Mouse (Mus musculus) adrenal gland, postnatal 36 days (tissue): ENCODE data around the gene Gm20509. TPM values are rescaled to one million over a fixed set of nuclear protein-coding genes. Genes with fewer than 3 reads are reported as not detected.
"Not testable (repeated sequence)": the region's sequence is repeated elsewhere in the genome, so short reads cannot be mapped to it uniquely, and the experiment has no call there.

Source experiments
- DNase-seq, 2 experiments: peaks; one replicate each; pipeline ENCODE4 v3.0.0; 2021; ENCODE audit warnings: mixed read lengths in 1 of 2
- total RNA-seq, 2 experiments: library from RNA; stranded (reverse); gene quantifications; 2 replicates each; pipeline ENCODE4 v1.2.3; 2021

The Gm20509 gene
- total RNA-seq, 2 experiments from 2014 or later: 0.40 TPM; not detected in 1

- DNase-seq: no peak
These were observed 734 bp upstream of the Gm20509 start, which contains the start of gene Khdc3 for GRCm38 (mm10) chr9:73101536-73101935. Khdc3 (plus strand) TSS chr9:73101836.

GRCm38 (mm10) chr9:73103159-73103879 is 1.0 kb downstream of the Gm20509 start:
- peak; percentile 65 to 75 for DNase-seq

- no peak for DNase-seq
These were observed 1.6 kb downstream of the Gm20509 start for GRCm38 (mm10) chr9:73103880-73104198.

GRCm38 (mm10) chr9:73105141-73105540 is 2.9 kb downstream of the Gm20509 start:
- peak in 1 of 2 experiments; percentile 38 for DNase-seq

- DNase-seq: no peak
These were observed 3.5 kb downstream of the Gm20509 start for GRCm38 (mm10) chr9:73105771-73106170.

- DNase-seq: peak; percentile 89
These were observed 10.9 kb downstream of the Gm20509 start, which contains the start of gene Rsl24d1 for GRCm38 (mm10) chr9:73112919-73113906. Rsl24d1 (plus strand) TSS chr9:73113426.

- DNase-seq: not testable (repeated sequence)
These were observed 14.4 kb downstream of the Gm20509 start for GRCm38 (mm10) chr9:73116704-73117103.

- no peak for DNase-seq
These were observed 15.7 kb downstream of the Gm20509 start for GRCm38 (mm10) chr9:73118012-73118411.

GRCm38 (mm10) chr9:73121735-73122134 is 19.5 kb downstream of the Gm20509 start:
- peak in 1 of 2 experiments; percentile 14 for DNase-seq

- no peak for DNase-seq
These were observed 22.8 kb downstream of the Gm20509 start for GRCm38 (mm10) chr9:73125043-73125570.

- no peak for DNase-seq
These were observed 25.2 kb downstream of the Gm20509 start for GRCm38 (mm10) chr9:73127457-73127856.

GRCm38 (mm10) chr9:73129875-73130274 is 27.6 kb downstream of the Gm20509 start:
- DNase-seq: no peak

- DNase-seq: no peak
These were observed 28.3 kb downstream of the Gm20509 start for GRCm38 (mm10) chr9:73130529-73130928.

- DNase-seq: no peak
These were observed 35.1 kb downstream of the Gm20509 start for GRCm38 (mm10) chr9:73137341-73137886.

- DNase-seq: no peak
These were observed 52.1 kb downstream of the Gm20509 start for GRCm38 (mm10) chr9:73154347-73154746.

- DNase-seq: no peak
These were observed 55.7 kb downstream of the Gm20509 start for GRCm38 (mm10) chr9:73157968-73158367.

GRCm38 (mm10) chr9:73159265-73159664 is 57.0 kb downstream of the Gm20509 start:
- no peak for DNase-seq

GRCm38 (mm10) chr9:73162571-73163333 is 60.5 kb downstream of the Gm20509 start:
- peak; percentile 82 for DNase-seq

- DNase-seq: peak; percentile 75 to 77
These were observed 63.4 kb downstream of the Gm20509 start for GRCm38 (mm10) chr9:73165631-73166030.
